Mouse (Mus musculus): Measurements from ENCODE around the gene Shf.

The Shf gene

GRCm38 (mm10) chr2:122301921-122302573 lies 66.9 kb downstream of the Shf start:
- no peak for TF ChIP-seq GATA4 (IDR thresholded peaks at IDR 0.05; ENCODE audit: insufficient replicate concordance, low read length)

DNA sequence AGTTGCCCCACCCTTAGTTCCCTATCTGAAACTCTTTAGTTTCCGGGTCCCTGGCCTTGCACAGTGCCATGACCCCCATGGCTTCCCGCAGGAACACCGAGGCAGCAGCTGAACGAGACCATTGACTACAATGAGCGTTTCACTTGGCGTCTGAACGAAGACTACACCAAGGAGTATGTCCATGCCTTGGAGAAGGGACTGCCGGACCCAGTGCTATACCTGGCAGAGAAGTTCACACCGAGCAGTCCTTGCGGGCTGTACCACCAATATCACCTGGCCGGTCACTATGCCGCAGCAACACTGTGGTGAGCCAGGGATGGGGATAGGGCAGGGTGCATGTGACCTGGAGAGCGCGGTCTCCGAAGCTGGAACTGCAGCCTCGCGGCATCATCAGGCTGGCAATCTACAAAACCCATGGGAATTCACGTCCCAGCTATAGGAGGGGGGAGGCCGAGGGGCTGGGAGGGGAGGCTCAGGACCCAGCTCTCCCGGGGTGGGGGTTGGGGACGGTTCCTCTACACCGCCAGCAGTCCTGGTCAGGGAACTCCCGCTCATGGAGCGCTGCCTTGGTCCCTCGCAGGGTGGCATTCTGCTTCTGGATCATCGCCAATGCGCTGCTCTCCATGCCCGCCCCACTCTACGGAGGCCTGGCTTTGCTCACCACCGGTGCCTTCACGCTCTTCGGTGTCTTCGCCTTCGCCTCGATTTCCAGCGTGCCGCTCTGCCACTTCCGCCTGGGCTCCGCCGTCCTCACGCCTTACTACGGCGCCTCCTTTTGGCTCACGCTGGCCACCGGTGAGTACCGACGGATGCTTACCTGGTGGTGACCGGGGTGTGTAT lies 67.7 kb downstream of the Shf start:
- TF ChIP-seq GATA4 (IDR thresholded peaks at IDR 0.05; ENCODE audit: insufficient replicate concordance, low read length): no peak

DNA sequence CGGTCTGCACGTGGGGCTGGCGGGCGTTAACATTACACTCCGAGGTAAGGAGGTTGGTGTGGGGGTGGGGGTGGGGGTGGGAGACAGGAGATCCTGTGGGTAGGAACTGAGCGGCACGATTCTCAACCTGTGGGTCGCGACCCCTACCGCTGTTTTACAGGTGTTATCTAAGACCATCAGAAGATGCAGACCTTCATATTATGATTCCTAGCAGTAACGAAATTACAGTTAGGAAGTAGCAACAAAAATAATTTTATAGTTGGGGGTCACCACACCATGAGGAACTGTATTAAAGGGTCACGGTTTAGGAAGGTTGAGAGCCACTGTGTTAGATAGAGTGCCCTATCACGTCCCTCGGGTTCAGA lies 68.3 kb downstream of the Shf start:
- no peak for TF ChIP-seq GATA4 (IDR thresholded peaks at IDR 0.05; ENCODE audit: insufficient replicate concordance, low read length)

- TF ChIP-seq GATA4 (IDR thresholded peaks at IDR 0.05; ENCODE audit: insufficient replicate concordance, low read length): no peak
Observed at GRCm38 (mm10) chr2:122299911-122300655, 68.9 kb downstream of the Shf start.

All from liver, adult (tissue).